ENCODE assay signal across 12 mouse cellular contexts in genomic region chr9:51787380-51787779, GRCm38 (mm10). TPM values are rescaled to one million over a fixed set of nuclear protein-coding genes. Genes with fewer than 3 reads are reported as not detected.
DNase-seq lines count a peak whose midpoint lies in the region; ATAC-seq lines count a peak whose summit lies in the region.
"Had no signal": no experiment of that assay in that cellular context is flagged by ENCODE, and none has a peak within 500 bp of the region (broad histone marks: within the 10 kb centered on the region; RNA-seq: fewer than 3 reads in every experiment).

No protein-coding gene starts in this region.

- intact Hi-C loops in left cerebral cortex, postnatal 4 days (cut with DNase I) = no loop called here

- DNase-seq in forebrain, embryonic 14.5 days (ENCODE audit: low spot score) = peak; percentile 62
- peak; percentile 9 for DNase-seq in left cerebral cortex, postnatal 4 days
- DNase-seq in left cerebral cortex, adult 11 months (ENCODE audit: low spot score) = no peak
- DNase-seq in 3T3-L1 (ENCODE audit: low read depth, low spot score) = peak; percentile 13
- DNase-seq in embryo, embryonic 11 days = peak; percentile 55
- no peak for DNase-seq in limb, embryonic 10.5 days (ENCODE audit: low spot score)
- DNase-seq: heart, postnatal 14 days; kidney, adult 2 months; lung, adult 2 months; right cerebral cortex, postnatal 4 days had no signal

- no peaks in the 10 kb centered on the region for H3K36me3 ChIP-seq in forebrain, embryonic 14.5 days (ENCODE audit: control insufficient read depth, insufficient read depth, low read length)
- H3K36me3 ChIP-seq in forebrain, embryonic 12.5 days (replicated peaks) = no peaks in the 10 kb centered on the region
- H3K36me3 ChIP-seq in limb, embryonic 10.5 days = no peaks in the 10 kb centered on the region

- H3K27ac ChIP-seq in forebrain, embryonic 14.5 days (ENCODE audit: low read depth, low read length) = no peak overlapping the region
- H3K27ac ChIP-seq in forebrain, embryonic 12.5 days = no peak overlapping the region
- H3K27ac ChIP-seq in limb, embryonic 10.5 days = no peak overlapping the region

- no peak overlapping the region for H3K9ac ChIP-seq in forebrain, embryonic 14.5 days (ENCODE audit: low read length)
- no peak overlapping the region for H3K9ac ChIP-seq in forebrain, embryonic 12.5 days

- H3K4me3 ChIP-seq in forebrain, embryonic 14.5 days (ENCODE audit: low read depth, low read length) = no peak overlapping the region
- no peak overlapping the region for H3K4me3 ChIP-seq in forebrain, embryonic 12.5 days (replicated peaks)
- no peak overlapping the region for H3K4me3 ChIP-seq in limb, embryonic 10.5 days

- WGBS in forebrain, embryonic 14.5 days = 37% methylated on average over 6 of the region's 6 CpGs
- 45% methylated on average over 6 of the region's 6 CpGs for WGBS in forebrain, embryonic 12.5 days
- WGBS in limb, embryonic 10.5 days = 59% methylated on average over 6 of the region's 6 CpGs

- no peaks in the 10 kb centered on the region for H3K9me3 ChIP-seq in forebrain, embryonic 14.5 days (replicated peaks; ENCODE audit: control insufficient read depth, low read length)
- H3K9me3 ChIP-seq in forebrain, embryonic 12.5 days = no peaks in the 10 kb centered on the region
- no peaks in the 10 kb centered on the region for H3K9me3 ChIP-seq in limb, embryonic 10.5 days (replicated peaks)

- H3K4me1 ChIP-seq in forebrain, embryonic 14.5 days (ENCODE audit: control insufficient read depth, insufficient read depth, low read length) = no peaks in the 10 kb centered on the region
- 0 out of 2 replicates have a peak, but pooled peaks cover 3% of the 10 kb centered on the region for H3K4me1 ChIP-seq in forebrain, embryonic 12.5 days
- no peaks in the 10 kb centered on the region for H3K4me1 ChIP-seq in limb, embryonic 10.5 days

- H3K27me3 ChIP-seq in forebrain, embryonic 14.5 days (replicated peaks; ENCODE audit: control insufficient read depth, insufficient read depth, low read length) = no peaks in the 10 kb centered on the region
- H3K27me3 ChIP-seq in forebrain, embryonic 12.5 days = no peaks in the 10 kb centered on the region
- no peaks in the 10 kb centered on the region for H3K27me3 ChIP-seq in limb, embryonic 10.5 days (ENCODE audit: low read depth, poor library complexity, severe bottlenecking)

- H3K4me2 ChIP-seq in forebrain, embryonic 14.5 days (ENCODE audit: low read length) = no peak overlapping the region
- H3K4me2 ChIP-seq in forebrain, embryonic 12.5 days = no peak overlapping the region

- ATAC-seq in forebrain, embryonic 14.5 days = peak; percentile 26; the same call in 1 of the 2 replicates
- no peak for ATAC-seq in forebrain, embryonic 12.5 days (ENCODE audit: low FRiP score)
- no peak for ATAC-seq in CD4-positive, CD25-positive, alpha-beta regulatory T cell, adult 4 months

RNA-seq across cellular contexts. Expression of gene Arhgap20, which starts 22.2 kb away (rescaled TPM):
- polyA plus RNA-seq in forebrain, embryonic 14.5 days (2014; fragmentation: Nextera tagmentation; extraction: Ambion mirVana) = 6.6 and 12.2 TPM in 2 replicates
- 5.7 and 6.0 TPM in 2 replicates for polyA plus RNA-seq in forebrain, embryonic 12.5 days (2016; fragmentation: Nextera tagmentation; extraction: Ambion mirVana)
- 10 to 100 TPM; 87.2 to 93.1 TPM for total RNA-seq in left cerebral cortex, postnatal 4 days (2021)
- polyA plus RNA-seq in CD4-positive, CD25-positive, alpha-beta regulatory T cell, adult 4 months (2017; shearing (Covaris generic)) = 1 to 10 TPM; 2.4 to 3.3 TPM
- polyA plus RNA-seq in limb, embryonic 10.5 days (2016; fragmentation: Nextera tagmentation; extraction: Ambion mirVana) = 0.28 and 0.63 TPM in 2 replicates

Comparison
In these comparisons a context has a peak if more than half of its experiments do, and no peak if none do; other contexts are left out.
1. DNase-seq: peak in forebrain, embryonic 14.5 days (single experiment), left cerebral cortex, postnatal 4 days (single experiment), 3T3-L1 (single experiment) and embryo, embryonic 11 days (single experiment); none in left cerebral cortex, adult 11 months (single experiment) and limb, embryonic 10.5 days (single experiment).